Mouse (Mus musculus): ENCODE data around the gene Atp23. TPM values are rescaled to one million over a fixed set of nuclear protein-coding genes. Genes with fewer than 3 reads are reported as not detected.

The Atp23 gene
- 1 to 10 TPM; 2.7 to 6.1 TPM for polyA plus RNA-seq (2017; shearing (Covaris generic))

- peak; percentile 87 for ATAC-seq
These were observed at the start of gene Atp23 for GRCm38 (mm10) chr10:126900821-126901487. Gene Atp23 (minus strand): TSS chr10:126901355.

GRCm38 (mm10) chr10:126950572-126950971 lies 49.4 kb upstream of the Atp23 start:
- ATAC-seq = no peak

DNA sequence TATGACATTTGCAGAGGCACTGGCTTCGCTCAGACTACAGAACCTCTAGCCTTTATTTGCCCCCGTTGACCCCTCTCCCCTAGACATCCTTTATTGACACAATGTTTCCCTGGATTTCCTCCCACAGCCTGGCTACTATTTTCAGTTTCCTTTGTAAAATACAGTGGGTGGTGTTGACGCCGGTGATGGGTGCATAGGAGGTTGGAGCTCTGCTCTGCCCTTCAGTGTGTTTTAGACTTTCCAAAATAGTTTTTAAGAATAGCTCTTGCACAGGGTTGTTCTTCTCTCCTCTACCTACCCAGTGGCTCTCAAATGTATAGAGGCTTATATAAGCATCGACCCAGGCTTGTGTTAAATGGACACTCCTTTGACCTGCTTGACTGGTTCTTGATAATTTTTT lies 48.7 kb upstream of the Atp23 start:
- ATAC-seq = no peak

GRCm38 (mm10) chr10:126945531-126945930 lies 44.4 kb upstream of the Atp23 start:
- ATAC-seq = no peak

- ATAC-seq = no peak
These were observed 39.8 kb upstream of the Atp23 start for GRCm38 (mm10) chr10:126940949-126941348.

DNA sequence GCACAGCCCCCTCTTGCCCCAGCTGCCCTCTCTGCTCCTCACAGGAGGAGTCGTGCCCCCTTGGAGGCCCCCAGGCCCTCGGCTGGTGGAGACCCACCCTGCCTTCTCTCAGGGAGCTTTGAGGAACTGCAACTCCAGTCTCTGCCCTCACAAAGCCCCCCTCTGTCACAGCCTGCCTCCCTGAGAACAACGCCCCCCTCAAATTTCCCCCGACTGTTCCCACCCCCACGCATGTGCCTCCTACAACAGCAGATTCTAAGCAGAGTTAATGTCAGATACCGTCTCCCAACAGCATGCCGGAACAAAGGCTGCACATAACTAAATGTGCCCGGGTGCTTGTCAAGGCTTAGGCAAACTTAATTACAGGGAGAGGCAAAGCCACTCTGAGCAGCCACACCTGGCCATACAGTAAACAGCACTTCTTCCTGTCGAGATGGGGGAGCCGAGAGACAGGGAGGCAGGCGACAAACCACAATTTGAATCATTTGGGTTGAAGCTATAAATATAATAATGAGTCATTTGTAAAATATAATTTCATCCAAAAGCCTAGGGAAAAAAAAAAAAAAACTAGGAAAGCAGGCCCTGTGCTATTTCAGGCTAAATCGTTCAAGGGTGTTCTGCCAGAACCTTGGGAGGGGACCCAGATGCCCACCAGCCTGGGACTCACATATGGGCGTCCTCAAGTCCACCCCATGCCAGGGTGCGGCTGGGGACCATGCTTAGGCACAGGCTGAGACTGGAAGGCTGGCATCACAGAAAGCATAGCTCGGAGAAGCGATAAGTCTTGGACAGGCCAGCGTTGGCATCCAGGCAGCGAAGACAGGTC lies 34.6 kb upstream of the Atp23 start:
- no peak for ATAC-seq

- no peak for ATAC-seq
These were observed 34.0 kb upstream of the Atp23 start for GRCm38 (mm10) chr10:126935121-126935520.

DNA sequence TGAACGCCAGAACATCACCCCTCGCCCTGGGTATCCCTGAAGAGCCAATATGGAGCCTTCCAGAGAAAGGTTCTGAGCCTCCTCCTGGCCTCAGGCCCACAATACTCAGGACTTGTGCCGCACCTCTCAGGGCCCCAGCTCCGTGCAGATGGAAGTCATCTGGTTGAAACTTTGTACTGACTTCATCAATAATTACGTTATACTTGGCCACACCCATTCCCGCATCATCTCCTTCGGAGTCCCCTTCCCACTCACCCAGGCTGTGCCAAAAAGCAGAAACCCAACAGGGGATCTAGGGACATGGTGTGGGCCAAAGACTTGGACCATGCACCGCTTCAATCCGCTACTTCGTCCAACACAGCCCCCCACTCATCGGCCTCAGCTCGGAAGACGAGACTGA lies 33.4 kb upstream of the Atp23 start:
- no peak for ATAC-seq

DNA sequence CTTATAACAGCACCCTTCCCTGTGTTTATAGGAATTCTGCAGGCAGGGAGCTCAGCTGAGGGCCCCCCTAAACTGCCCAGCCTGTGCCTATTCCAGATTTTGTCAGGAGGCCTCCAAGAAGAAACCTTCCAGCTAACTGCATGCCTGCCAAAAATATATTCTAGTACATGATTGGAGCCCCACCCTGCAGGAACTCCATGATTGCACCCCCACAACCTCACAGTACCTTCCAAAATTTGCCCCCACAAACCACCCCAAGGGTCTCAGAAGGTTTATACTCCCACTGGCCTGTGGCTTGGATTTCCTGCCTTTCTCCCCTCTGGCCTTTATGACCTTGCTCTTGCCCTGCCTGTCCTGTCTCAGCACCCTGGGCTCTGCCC lies 30.6 kb upstream of the Atp23 start:
- no peak for ATAC-seq

GRCm38 (mm10) chr10:126931123-126931759 lies 30.1 kb upstream of the Atp23 start:
- no peak for ATAC-seq

DNA sequence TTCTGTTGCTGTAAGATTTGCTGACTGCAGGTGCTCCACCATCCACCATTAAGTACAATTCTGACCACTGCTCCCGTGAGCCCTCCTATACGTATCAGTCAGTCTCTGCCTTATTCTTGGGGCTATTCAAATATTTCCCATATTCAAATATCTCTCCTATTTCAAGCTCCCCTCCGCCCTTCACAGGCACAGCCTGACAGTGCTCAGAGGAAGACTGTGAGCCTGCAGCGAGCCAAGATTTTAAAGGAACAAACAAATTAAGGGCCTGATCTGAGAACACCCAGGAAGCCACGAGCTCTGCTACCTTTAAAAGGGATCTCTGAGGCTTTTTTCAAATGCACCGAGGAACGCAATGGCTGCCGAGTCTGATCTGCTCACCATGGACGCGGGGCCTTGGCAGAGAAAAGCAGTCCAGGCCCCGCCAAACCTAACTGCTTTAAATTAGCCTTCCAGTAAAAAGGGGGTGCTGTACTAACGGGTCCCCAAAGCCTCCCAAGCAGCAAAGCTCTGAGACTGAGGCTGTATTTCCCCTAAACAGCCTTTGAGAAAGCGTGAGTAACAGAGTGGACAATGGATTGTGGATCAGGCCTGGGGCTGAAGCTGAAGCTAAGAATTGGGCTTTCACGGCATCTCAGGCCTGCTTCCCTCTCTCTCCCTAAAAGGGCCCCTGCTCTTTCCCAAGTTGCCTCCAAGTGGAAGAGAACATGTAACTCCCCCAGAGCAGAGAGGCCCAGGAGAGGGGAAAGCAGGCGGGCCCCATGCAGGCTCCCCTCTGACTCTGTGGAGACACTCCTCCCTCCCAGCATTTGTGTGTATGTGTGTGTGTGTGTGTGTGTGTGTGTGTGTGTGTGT lies 29.3 kb upstream of the Atp23 start:
- ATAC-seq = no peak

- ATAC-seq = no peak
These were observed 28.4 kb upstream of the Atp23 start for GRCm38 (mm10) chr10:126929543-126929942.

DNA sequence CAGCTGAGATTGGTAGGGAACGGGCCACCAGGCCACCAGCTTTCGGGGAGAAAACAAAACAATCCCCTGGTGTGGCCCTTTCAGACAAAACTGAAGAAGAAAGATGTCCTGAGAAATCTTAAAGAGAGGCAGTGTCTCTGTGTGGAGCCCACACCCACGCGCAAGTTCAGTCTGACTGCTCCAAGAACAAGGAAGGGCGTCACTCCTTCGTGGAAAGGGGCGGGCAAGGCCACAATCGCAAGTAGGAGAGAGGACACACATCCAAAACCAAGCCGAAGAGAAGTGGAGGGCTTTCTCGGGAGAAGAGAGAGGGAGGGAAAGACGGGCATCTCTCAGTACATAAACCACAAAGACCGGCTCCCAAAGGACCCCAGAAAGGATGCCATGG lies 27.7 kb upstream of the Atp23 start:
- ATAC-seq = no peak

- ATAC-seq = no peak
These were observed 27.1 kb upstream of the Atp23 start for GRCm38 (mm10) chr10:126928011-126928818.

DNA sequence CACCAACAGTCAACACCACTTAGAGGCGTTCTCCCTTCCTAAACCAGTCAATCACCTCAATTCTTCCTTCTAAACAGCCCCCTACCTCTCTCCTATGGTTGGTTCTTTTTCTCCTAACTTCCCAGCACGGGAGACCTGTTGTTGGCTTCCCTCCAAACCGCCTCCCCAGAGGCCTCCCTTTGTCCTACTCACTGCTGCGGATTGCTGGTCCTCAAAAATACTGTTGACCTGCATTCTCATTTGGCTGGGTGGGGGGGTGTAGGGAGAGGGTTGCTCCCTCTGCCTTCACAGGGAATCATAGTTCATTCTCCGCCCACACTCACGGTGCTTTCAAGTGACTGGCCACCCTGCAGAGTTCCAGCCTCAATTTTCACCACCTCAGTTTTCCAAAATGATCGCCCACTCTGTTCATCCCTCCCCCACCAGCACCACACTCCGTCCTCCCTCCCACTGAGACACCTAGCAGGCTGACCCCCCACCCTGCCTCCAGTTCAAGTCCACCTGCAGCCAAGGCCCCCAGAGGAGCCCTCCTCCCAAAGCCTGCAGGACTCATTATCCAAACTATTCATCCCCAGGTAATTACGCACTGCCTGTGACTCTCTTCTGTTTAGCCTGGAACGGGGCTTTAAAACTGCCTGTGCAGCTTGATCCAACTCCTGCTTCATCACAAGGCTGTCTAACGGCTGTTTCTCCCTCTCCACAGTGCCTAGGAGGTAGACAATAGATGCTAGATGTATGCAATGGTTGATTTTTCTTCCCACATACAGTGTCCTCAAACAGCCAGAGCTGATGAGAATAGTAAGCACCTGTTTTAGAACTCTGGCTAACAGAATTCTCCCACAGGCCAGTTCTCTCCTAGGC lies 26.2 kb upstream of the Atp23 start:
- ATAC-seq = no peak

DNA sequence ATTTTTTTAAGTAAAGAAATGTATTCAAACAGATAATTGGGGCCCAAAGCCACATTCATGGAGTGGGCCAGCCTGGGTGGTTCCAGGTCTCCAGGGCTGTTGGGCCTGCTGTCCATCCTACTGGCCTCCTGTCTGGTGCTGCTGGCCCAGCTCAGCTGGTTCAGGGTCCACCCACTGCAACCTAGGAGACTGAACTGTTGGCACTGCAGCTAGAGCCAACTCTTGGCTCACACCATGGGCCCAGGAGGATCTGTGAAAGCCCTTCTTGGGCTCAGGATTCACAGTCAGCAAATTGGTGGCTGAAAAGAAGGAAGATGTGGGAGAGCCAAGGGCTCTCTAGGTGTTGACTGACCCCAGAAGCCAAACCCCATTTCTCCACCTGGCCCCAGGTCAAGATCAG lies 24.2 kb upstream of the Atp23 start:
- ATAC-seq = no peak

- no peak for ATAC-seq
These were observed 22.9 kb upstream of the Atp23 start for GRCm38 (mm10) chr10:126924087-126924486.

GRCm38 (mm10) chr10:126920220-126920619 lies 19.1 kb upstream of the Atp23 start:
- ATAC-seq = no peak

GRCm38 (mm10) chr10:126919067-126919466 lies 17.9 kb upstream of the Atp23 start:
- ATAC-seq = peak; percentile 99

DNA sequence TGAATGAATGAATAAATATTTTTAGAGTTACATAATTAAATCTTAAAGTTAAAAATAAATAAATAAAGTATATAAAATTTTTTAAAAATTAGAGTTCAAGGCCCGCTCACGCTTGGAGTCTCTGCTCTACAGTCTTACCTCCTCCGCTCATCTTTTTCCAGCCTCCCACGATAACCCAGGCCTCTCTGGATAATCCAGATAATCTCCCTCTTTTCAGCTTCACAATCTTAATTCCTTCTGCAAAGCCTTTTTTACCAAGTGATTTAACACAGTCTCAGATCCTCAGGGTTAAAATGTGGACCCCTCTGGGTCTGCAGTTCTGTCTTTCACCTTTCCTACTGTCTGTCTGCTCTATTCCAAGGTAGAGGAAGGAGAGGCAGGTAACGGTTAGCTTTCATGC lies 13.1 kb upstream of the Atp23 start:
- ATAC-seq = no peak

GRCm38 (mm10) chr10:126911479-126911878 lies 10.3 kb upstream of the Atp23 start:
- no peak for ATAC-seq
